Mouse (Mus musculus) layer of hippocampus, postnatal 10 days (tissue): ENCODE results near the gene Epb41l1. TPM values are rescaled to one million over a fixed set of nuclear protein-coding genes. Genes with fewer than 3 reads are reported as not detected.
A peak's percentile ranks its signal among the peaks of the same experiment; 100 is the strongest.

ENCODE experiments used
- DNase-seq, 2 experiments: peaks; one replicate each; pipeline ENCODE4 v3.0.0; 2021; ENCODE audit warnings: low spot score in 2 of 2
- total RNA-seq, 2 experiments: library from RNA; stranded (reverse); gene quantifications; 2 replicates each; pipeline ENCODE4 v1.2.3; 2021

The Epb41l1 gene
- total RNA-seq, 2 experiments from 2014 or later, result 268 to 270 TPM

GRCm38 (mm10) chr2:156422631-156423030 lies 1.9 kb downstream of the Epb41l1 start:
- DNase-seq, result no peak

DNA sequence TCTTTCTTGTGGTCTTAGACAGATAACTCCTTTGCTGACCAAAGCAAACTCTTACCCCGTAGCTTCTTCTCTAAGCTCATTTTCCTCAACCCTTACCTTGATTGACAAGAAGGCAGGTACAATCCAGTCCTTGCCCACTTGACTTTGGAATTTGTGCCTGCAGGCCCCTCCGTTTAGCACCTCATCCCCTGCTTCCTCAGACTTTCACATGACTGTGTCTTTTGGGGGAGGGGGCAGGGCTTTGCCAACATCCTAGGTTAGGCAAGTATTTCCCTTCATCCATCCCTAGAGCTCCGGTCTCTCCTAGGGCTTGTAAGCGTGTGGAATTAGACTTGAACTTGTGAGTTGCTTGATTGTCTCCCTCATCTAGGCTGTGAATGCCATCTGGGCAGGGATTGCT lies 3.0 kb downstream of the Epb41l1 start:
- DNase-seq, result no peak

GRCm38 (mm10) chr2:156425618-156426017 lies 4.9 kb downstream of the Epb41l1 start:
- no peak for DNase-seq

DNA sequence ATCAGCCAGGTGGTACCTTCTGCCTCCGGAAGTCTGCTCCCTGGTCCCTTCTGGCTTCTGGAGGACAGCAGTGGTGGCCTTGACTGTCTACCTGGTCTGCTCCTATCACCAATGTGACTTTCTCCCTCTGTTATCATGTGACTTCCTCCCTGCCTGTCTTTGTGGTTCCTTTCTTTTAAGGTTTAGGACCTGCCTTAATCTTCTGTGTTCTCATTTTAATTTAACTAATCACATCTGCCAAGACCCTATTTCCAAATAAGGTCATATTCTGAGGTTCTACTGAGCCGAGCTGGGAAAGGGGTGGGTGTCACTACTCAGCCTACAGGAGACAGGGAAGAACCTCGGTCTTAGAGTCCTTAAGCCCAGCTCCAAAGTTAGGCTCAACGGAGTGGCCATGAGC lies 5.4 kb downstream of the Epb41l1 start:
- DNase-seq, result no peak

DNA sequence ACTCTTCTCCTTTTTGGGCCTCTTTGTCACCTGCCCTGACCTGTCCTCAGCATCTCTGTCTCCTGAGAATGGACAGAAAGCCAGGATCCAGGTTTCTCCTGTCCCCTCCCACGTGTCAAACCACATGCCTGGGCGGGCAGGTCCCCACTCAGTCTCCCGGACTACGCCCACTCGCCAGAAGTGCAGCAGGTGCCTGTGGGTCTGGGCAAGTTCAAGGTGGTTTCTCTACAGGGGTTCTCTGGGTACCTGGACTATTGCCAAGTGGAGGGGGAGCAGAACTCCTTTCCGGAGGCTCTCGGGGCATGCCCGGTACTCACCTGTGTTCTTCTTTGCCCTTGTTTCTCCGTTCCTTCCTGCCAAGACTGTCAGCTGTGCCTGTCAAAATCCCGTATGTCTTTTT lies 9.1 kb downstream of the Epb41l1 start:
- no peak for DNase-seq

GRCm38 (mm10) chr2:156430326-156430725 lies 9.6 kb downstream of the Epb41l1 start:
- DNase-seq, result no peak

GRCm38 (mm10) chr2:156431409-156431808 lies 10.7 kb downstream of the Epb41l1 start:
- no peak for DNase-seq

DNA sequence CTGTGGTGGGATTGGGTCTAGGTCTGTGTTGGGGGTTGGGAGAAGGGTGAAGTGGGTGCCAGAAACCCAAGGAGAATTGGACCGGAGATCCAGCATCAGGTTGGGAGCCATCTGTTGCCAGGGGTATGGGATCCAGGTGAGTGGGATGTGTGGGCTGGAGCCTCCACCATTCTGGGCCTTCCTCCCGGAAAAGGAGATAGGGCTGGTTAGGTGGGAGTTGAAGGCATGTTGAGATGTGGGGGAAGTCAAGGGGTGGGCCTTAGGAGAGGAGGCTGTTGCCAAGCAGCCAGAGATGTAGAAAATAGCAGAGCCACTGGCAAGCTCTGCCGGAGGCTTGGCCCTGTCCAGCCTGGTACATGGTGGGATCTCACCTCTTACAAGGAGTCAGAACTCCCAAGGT lies 11.4 kb downstream of the Epb41l1 start:
- no peak for DNase-seq

GRCm38 (mm10) chr2:156432874-156433868 lies 12.5 kb downstream of the Epb41l1 start:
- no peak for DNase-seq

- DNase-seq, result no peak
Measured at GRCm38 (mm10) chr2:156437637-156438036, 16.9 kb downstream of the Epb41l1 start.

DNA sequence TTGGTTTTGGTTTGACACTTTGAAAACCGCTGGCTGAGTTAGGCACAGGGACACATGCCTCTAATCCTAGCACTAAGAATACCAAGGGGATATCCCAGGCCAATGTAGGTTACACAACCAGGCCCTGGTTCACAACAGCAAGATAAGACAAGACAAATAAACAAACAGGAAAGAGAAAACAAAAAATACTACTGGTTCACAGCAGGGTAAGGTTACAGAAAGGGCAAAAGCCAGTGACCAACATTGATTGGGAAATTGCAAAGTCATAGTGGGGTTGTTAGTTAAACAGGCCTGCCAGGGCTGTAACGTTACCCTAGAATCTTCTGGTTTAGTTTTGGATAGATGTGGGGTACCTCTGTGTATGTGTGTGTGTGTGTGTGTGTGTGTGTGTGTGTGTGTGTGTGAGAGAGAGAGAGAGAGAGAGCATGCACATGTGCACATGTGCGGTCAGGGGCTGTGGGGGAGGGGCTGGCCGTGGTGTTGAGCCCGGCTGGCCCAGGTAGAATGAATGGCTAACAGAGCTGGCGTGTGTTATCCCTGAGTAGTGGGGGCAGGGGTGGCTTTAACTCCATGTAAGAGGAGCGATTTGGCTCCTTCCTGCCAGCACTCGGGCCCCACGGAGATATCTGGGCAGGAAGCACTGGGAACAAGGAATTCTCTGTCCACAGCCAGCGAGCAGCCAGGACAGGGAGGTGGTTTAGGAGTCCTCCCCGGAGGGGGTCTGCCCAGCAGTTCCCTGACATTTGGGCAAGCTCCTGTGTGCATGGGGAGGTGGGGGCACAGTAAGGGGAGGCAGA lies 19.2 kb downstream of the Epb41l1 start:
- DNase-seq, result peak in 1 of 2 experiments; percentile 42

GRCm38 (mm10) chr2:156441909-156442308 lies 21.2 kb downstream of the Epb41l1 start:
- DNase-seq, result no peak

DNA sequence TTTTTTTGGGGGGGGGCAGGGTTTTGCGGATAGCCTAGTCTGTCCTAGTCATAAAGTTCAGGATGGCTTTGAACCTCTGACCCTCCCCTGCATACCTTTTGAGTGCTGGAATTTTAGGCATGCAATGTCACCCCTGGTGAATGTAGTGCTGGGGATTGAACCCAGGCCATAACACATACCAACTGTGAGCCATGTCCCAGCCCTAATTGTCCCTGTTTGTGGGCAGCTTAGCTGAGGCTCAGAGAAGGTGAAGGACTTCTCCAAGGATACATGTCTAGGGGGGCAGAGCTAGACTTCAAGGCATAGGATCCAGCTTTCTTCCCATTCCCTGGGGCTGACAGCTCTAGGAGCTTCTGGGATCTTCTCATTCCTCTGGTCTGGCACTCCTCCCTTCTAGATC lies 22.6 kb downstream of the Epb41l1 start:
- no peak for DNase-seq

- DNase-seq, result no peak
Measured at GRCm38 (mm10) chr2:156446489-156447035, 25.9 kb downstream of the Epb41l1 start.

DNA sequence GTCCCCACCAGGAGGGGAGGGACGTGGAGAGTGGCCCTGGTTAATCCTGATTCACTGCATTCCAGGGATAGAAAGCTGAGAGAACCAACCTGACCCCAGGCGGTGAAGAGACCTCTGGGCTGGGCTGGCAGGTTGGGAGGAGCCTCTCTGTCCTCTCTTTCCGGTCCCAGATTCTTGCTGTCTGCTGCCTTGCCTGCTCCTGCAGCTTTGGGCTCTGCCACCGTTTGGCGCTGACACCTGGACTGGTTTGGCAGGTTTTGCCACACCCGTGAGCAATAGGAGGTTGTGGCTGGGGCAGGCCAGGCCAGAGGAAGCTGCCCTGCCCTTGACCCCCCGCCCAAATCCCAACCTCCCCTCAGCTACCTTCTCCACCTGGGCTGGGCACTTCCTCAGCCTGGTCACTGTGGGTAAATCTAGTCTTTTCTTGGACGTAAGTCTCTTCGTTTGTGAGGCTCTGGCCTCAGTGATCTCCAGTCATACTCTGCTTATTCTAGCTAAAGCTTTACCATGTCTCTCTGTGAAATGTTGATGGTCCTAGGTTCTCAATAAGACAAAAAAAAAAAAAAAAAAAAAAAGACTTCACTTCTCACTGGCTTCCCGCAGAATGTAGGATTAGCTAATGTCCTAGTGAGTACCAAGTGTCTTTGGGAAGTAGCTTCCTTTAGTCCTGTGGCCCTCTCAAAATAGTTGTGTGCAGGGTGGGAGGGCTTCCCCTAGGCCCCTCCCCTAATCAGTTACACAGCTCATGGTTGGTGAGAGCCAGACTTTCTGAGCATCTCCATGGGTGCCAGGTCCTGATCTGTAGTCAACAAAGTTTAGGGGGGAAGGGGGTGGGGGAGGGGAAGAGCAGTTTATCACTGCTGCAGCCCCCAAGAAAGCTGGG lies 26.9 kb downstream of the Epb41l1 start:
- no peak for DNase-seq

GRCm38 (mm10) chr2:156451225-156452148 lies 30.8 kb downstream of the Epb41l1 start:
- no peak for DNase-seq

DNA sequence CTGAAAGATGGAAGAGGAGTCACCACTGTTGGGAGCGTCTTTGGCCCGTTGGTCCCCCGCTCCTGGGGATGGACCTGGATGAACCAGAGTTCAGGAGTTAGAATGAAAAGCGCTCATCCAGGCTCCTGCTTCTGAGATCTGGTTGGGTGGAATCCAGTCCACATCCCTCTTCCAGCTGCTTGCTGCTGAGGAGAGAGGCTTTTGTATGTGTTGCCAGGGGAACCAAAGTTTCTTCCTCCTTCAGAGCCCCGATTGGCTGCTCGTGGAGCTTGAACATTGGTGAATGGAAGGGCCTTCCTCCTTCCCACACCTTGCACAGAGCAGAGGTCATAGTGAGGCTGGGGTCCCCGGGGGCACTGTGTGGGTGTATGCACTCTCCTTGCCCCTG lies 31.4 kb downstream of the Epb41l1 start:
- DNase-seq, result no peak

DNA sequence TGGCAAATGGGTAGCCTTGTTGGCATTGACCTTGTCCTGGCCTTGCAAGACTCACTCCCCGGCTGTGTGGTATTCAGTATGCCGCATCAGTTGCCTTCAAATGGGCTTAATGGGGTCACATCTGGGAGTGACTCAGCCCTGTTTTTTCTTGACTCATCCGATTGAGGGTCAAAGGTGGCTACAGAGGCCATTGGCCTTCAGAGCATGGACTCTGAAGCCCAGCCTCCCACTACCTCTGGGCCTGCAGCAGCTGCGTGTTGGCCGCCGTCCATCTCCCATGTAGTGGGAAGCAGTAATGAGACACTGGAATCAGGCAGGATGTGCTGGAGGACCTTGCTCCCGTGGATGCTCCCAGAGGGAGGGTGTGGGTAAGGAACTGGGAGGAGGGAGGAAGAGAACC lies 33.1 kb downstream of the Epb41l1 start:
- DNase-seq, result no peak

DNA sequence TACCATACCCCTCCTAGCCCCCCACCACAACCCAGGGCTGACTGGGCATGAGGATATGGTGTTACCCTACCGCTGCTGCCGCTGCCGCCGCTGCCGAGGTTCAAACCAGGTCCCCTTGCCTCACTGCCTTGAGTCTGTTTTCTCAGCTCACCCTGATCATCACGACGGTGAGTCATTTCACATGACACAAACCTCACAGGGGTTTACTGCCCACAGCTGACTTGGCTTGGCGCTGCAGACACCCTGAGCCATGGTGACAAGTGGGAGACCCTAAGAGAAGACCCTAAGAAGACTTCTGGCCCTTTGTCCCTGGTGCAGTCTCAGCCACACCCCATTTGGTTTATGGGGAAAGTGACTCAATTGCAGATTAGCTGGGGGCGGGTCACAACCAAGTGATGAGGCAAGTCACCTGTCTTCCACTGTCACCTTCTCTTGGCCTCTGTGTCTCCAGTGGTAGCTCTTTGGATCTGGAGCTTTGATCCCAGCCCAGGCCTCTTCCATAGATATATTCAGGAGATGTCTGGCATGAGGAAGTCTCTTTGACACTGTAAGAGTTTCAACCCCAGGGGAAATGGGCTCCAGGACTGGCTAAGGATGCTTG lies 34.9 kb downstream of the Epb41l1 start:
- no peak for DNase-seq
